Comparison of ENCODE assay signal across 12 mouse cellular contexts in the genomic region with DNA sequence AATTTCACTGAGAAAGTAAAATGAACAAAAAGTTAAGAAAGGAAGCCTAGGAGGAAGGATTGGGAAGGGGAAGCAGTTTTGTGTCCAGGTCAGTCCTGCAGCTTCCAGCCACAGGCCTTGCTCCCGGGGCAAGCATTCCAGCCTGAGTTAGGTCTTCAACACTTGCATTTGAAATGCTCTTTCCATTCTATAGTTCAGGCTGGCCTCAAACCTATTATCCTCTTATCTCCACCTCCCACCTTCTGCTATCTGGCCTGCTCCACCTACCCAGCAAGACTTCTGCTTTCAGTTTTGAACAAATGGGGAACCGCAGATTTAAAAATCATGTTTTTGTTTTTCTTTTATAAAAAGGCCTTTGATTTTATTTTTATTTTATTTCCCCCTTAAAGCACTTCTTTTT. TPM values are rescaled to one million over a fixed set of nuclear protein-coding genes. Genes with fewer than 3 reads are reported as not detected.
DNase-seq lines count a peak whose midpoint lies in the region; ATAC-seq and TF ChIP-seq lines count a peak whose summit lies in the region.
"Had no signal": no experiment of that assay in that cellular context is flagged by ENCODE, and none has a peak within 500 bp of the region (broad histone marks: within the 10 kb centered on the region; RNA-seq: fewer than 3 reads in every experiment).

No protein-coding gene starts in this region.

- TF ChIP-seq CTCF in stomach, postnatal 0 days (IDR thresholded peaks at IDR 0.05; ENCODE audit: low read depth), result no peak

- peak overlapping the region; percentile 86 for H3K27ac ChIP-seq in heart, embryonic 13.5 days (replicated peaks)
- H3K27ac ChIP-seq in liver, embryonic 13.5 days, result no peak overlapping the region
- no peak overlapping the region for H3K27ac ChIP-seq in stomach, postnatal 0 days (replicated peaks)
- H3K27ac ChIP-seq: forebrain, embryonic 15.5 days had no signal

- peaks cover 55% of the 10 kb centered on the region for H3K4me1 ChIP-seq in heart, embryonic 13.5 days
- H3K4me1 ChIP-seq in liver, embryonic 13.5 days (replicated peaks), result peaks cover 35% of the 10 kb centered on the region
- H3K4me1 ChIP-seq in stomach, postnatal 0 days (replicated peaks; ENCODE audit: control insufficient read depth, insufficient read depth), result 0 out of 2 replicates have a peak, but pooled peaks cover 9% of the 10 kb centered on the region

- no peaks in the 10 kb centered on the region for H3K27me3 ChIP-seq in heart, embryonic 13.5 days (replicated peaks)
- H3K27me3 ChIP-seq in liver, embryonic 13.5 days, result peaks cover 5% of the 10 kb centered on the region; the same call in 1 of the 2 replicates
- no peaks in the 10 kb centered on the region for H3K27me3 ChIP-seq in stomach, postnatal 0 days (ENCODE audit: control insufficient read depth, insufficient read depth, low read length)
- H3K27me3 ChIP-seq: forebrain, embryonic 15.5 days had no signal

- WGBS in heart, embryonic 13.5 days, result 21% methylated on average over 2 of the region's 2 CpGs
- 10% methylated on average over 2 of the region's 2 CpGs for WGBS in liver, embryonic 13.5 days (ENCODE audit: insufficient replicate concordance)
- WGBS in stomach, postnatal 0 days, result 44% methylated on average over 2 of the region's 2 CpGs

- intact Hi-C loops in heart, postnatal 10 days (cut with DNase I), result no loop called here
- intact Hi-C loops in left cerebral cortex, postnatal 4 days (cut with DNase I), result no loop called here

- DNase-seq in heart, postnatal 10 days, result no peak
- peak; percentile 65 to 68 for DNase-seq in spleen, postnatal 36 days (ENCODE audit: low spot score in 2 of 2)
- DNase-seq in spleen, adult 12 weeks (ENCODE audit: low spot score), result no peak
- DNase-seq in liver, embryonic 13.5 days, result peak; percentile 40
- no peak for DNase-seq in stomach, postnatal 0 days (ENCODE audit: low spot score)
- no peak for DNase-seq in left cerebral cortex, postnatal 4 days
- no peak for DNase-seq in lung, postnatal 4 days
- DNase-seq: adrenal gland, postnatal 14 days; right cerebral cortex, adult 18-20 months; thymus, postnatal 36 days had no signal

- H3K36me3 ChIP-seq in heart, embryonic 13.5 days, result no peaks in the 10 kb centered on the region
- H3K36me3 ChIP-seq in liver, embryonic 13.5 days, result no peaks in the 10 kb centered on the region
- no peaks in the 10 kb centered on the region for H3K36me3 ChIP-seq in stomach, postnatal 0 days (ENCODE audit: control insufficient read depth, insufficient read depth, low read length)
- H3K36me3 ChIP-seq: forebrain, embryonic 15.5 days had no signal

- no peaks in the 10 kb centered on the region for H3K9me3 ChIP-seq in heart, embryonic 13.5 days
- H3K9me3 ChIP-seq in liver, embryonic 13.5 days (replicated peaks), result no peaks in the 10 kb centered on the region
- H3K9me3 ChIP-seq in stomach, postnatal 0 days (ENCODE audit: control insufficient read depth, low read length), result no peaks in the 10 kb centered on the region
- H3K9me3 ChIP-seq: forebrain, embryonic 15.5 days had no signal

- H3K4me3 ChIP-seq in heart, embryonic 13.5 days, result no peak overlapping the region
- H3K4me3 ChIP-seq in liver, embryonic 13.5 days (replicated peaks), result no peak overlapping the region
- H3K4me3 ChIP-seq in stomach, postnatal 0 days (ENCODE audit: low read depth, low read length), result no peak overlapping the region
- H3K4me3 ChIP-seq: forebrain, embryonic 15.5 days had no signal

- no peak for ATAC-seq in heart, embryonic 13.5 days (ENCODE audit: extremely low read depth, insufficient number of reproducible peaks, low FRiP score, low TSS enrichment)
- no peak for ATAC-seq in liver, embryonic 13.5 days (ENCODE audit: low read depth)
- ATAC-seq in stomach, postnatal 0 days (ENCODE audit: low FRiP score, low TSS enrichment), result no peak
- ATAC-seq: forebrain, embryonic 15.5 days had no signal

- peak overlapping the region; percentile 52; the same call in 1 of the 2 replicates for H3K9ac ChIP-seq in heart, embryonic 13.5 days
- H3K9ac ChIP-seq in liver, embryonic 13.5 days, result no peak overlapping the region
- H3K9ac ChIP-seq in stomach, postnatal 0 days (ENCODE audit: low read length), result no peak overlapping the region
- H3K9ac ChIP-seq: forebrain, embryonic 15.5 days had no signal

- no peak for TF ChIP-seq EP300 in stomach, postnatal 0 days (optimal IDR thresholded peaks at IDR 0.05)

- peak overlapping the region; percentile 51 for H3K4me2 ChIP-seq in heart, embryonic 13.5 days
- no peak overlapping the region for H3K4me2 ChIP-seq in liver, embryonic 13.5 days
- H3K4me2 ChIP-seq in stomach, postnatal 0 days (replicated peaks; ENCODE audit: low read depth), result 0 out of 2 replicates have a peak overlapping the region, but pooled peaks have one; percentile 21
- H3K4me2 ChIP-seq: forebrain, embryonic 15.5 days had no signal

RNA-seq across cellular contexts. Expression of a gene that starts 19.7 kb away (rescaled TPM):
- polyA plus RNA-seq in heart, embryonic 13.5 days (2015; fragmentation: Nextera tagmentation; extraction: Ambion mirVana), result 10.5 and 11.2 TPM in 2 replicates
- total RNA-seq in heart, postnatal 10 days (2021), result 10 to 100 TPM; 27.6 to 28.4 TPM
- 3.5 and 4.5 TPM in 2 replicates for polyA plus RNA-seq in liver, embryonic 13.5 days (2015; fragmentation: Nextera tagmentation; extraction: Ambion mirVana)
- polyA plus RNA-seq in stomach, postnatal 0 days (2015; fragmentation: Nextera tagmentation; extraction: Ambion mirVana), result 7.5 and 8.3 TPM in 2 replicates
- total RNA-seq in left cerebral cortex, postnatal 4 days (2021), result 10 to 100 TPM; 36.0 to 41.3 TPM

Comparison
In these comparisons a context has a peak if more than half of its experiments do, and no peak if none do; other contexts are left out.
1. DNase-seq: peak in spleen, postnatal 36 days (2 of 2) and liver, embryonic 13.5 days (single experiment); none in heart, postnatal 10 days (0 of 2), spleen, adult 12 weeks (single experiment), stomach, postnatal 0 days (single experiment), left cerebral cortex, postnatal 4 days (single experiment) and lung, postnatal 4 days (0 of 2).